Mouse (Mus musculus): Measurements from ENCODE around the gene Zfpm1.

Zfpm1 gene

DNA sequence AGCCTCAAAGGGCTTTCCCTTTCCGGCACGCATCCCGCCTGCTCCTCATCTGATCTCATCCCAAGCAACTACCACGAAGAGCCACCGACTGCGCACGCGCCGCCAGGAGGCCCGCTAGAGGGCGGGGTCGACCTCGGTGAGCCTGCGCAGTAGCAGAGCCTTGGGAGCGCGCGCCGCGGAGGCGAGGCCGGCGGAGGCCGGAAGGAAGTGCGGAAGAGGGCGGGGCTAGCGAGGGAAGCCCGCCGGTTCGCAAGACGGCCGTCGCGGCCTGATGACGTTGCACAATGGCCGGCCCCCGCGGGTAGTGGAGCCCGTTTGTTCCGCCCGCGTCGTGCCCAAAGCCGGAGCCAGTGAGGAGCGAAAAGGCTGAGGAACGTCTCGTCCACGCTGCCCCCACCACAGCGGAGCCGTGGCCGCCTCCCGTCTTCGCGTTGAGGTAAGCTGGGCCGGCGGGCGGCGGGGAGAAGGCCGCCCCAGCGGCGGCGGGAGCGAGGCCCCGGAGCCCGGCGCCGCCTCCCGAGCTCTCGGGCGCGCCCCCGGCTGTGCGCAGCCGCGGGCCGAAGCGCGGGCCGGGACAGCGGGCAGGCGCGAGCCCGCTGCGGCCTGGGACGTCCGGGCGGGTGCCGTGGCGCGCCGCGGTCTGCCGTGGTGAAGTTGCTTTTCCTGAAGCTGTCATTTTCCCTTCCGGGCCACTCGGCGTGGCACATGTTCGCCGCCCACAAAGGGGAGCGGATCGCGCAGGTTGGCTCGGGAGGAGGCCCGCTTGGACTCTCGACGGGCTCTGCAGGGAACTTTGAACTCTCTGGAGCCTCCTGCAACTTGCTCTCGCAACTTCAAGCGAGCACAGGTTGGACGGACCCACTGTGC is 94.7 kb downstream of the Zfpm1 start, which contains the start of gene Zc3h18:
TSS of gene Zc3h18 (plus strand) at position 245 of the 867 bp plus-strand sequence.
- DNase-seq (ENCODE audit: low spot score in 2 of 2): peak; percentile 99

DNA sequence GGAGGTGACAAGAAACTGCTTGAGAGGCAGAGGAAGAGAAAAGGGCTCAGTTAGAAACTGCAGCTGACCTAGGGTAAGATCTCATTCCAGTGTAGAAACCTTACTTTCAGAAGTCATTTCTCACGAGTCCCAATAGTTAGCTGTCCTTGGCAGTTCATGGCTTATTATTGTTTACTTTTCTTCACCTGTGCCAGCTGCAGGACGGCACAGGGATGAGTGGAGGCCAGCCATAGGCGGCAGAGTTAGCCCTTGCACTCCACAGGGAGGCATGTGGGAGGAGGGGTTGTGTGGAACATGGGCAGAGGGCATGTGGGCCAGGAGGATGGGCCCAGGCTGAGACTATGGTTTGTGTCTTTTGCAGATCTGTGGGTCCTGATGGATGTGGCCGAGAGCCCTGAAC is 101.1 kb downstream of the Zfpm1 start:
- DNase-seq (ENCODE audit: low spot score in 2 of 2): no peak
